ENCODE assay signal across 9 mouse cellular contexts in genomic region chr11:77800869-77801701, GRCm38 (mm10). TPM values are rescaled to one million over a fixed set of nuclear protein-coding genes. Genes with fewer than 3 reads are reported as not detected.
DNase-seq lines count a peak whose midpoint lies in the region; ATAC-seq lines count a peak whose summit lies in the region.
"Had no signal": no experiment of that assay in that cellular context is flagged by ENCODE, and none has a peak within 500 bp of the region (broad histone marks: within the 10 kb centered on the region; RNA-seq: fewer than 3 reads in every experiment).

No protein-coding gene starts in this region.

- intact Hi-C loops in heart, postnatal 14 days (cut with DNase I): no loop called here

- H3K4me3 ChIP-seq in macrophage (ENCODE audit: inconsistent target): peak overlapping the region; percentile 35

- H3K79me2 ChIP-seq in macrophage (ENCODE audit: inconsistent target): peaks cover 34% of the 10 kb centered on the region; the same call in 1 of the 2 replicates

- H3K36me3 ChIP-seq in macrophage (ENCODE audit: inconsistent target): no peaks in the 10 kb centered on the region

- 15% methylated on average over 15 of the region's 15 CpGs for WGBS in macrophage (ENCODE audit: missing documents)

- peak; percentile 93 for ATAC-seq in erythroid progenitor cell, adult 5-6 weeks (replicated peaks; ENCODE audit: low FRiP score, poor library complexity, severe bottlenecking)

- peak; percentile 54 for DNase-seq in 3T3-L1 (ENCODE audit: low read depth, low spot score)
- DNase-seq in NIH3T3 (ENCODE audit: low read depth): peak; percentile 69
- peak; percentile 82 to 83 for DNase-seq in heart, postnatal 14 days
- DNase-seq in kidney, postnatal 25 days: peak; percentile 80 to 91
- peak; percentile 50 to 58 for DNase-seq in spleen, postnatal 14 days (ENCODE audit: low spot score in 2 of 2)
- DNase-seq in right cerebral cortex, adult 18-20 months: no peak

- peak overlapping the region; percentile 96 for H3K27ac ChIP-seq in macrophage

RNA-seq across cellular contexts. Expression of gene Gm10277, which starts 13.5 kb away (rescaled TPM):
- total RNA-seq in erythroid progenitor cell, adult 5-6 weeks (2015; ENCODE audit: low replicate concordance): not detected in 2 replicates
- total RNA-seq in erythroid progenitor cell, adult 5-6 weeks (2017; ENCODE audit: low replicate concordance): not detected in 2 replicates
- not detected for total RNA-seq in heart, postnatal 14 days (2021)
- total RNA-seq in macrophage (2018; cell fraction: chromatin; rRNA removed): under 1 TPM in 7 of 26 experiments, not detected in 19; 0.30 to 0.69 (median 0.38) TPM
- under 1 TPM in 4 of 26 experiments, not detected in 22; 0.04 to 0.10 (median 0.08) TPM for total RNA-seq in macrophage (2018; cell fraction: cytosol; rRNA removed)
- total RNA-seq in macrophage (2018; cell fraction: nucleus; rRNA removed): under 1 TPM in 12 of 26 experiments, not detected in 14; 0.21 to 0.88 (median 0.35) TPM
- not detected in 3 replicates for polyA plus RNA-seq in macrophage (2018)
- polyA plus RNA-seq: testis, adult 2 months had no signal

RNA-seq across cellular contexts. Expression of gene Myo18a, which starts 38.0 kb away (rescaled TPM):
- total RNA-seq in erythroid progenitor cell, adult 5-6 weeks (2015; ENCODE audit: low replicate concordance): 8.8 and 12.6 TPM in 2 replicates
- 24.8 and 48.5 TPM in 2 replicates for total RNA-seq in erythroid progenitor cell, adult 5-6 weeks (2017; ENCODE audit: low replicate concordance)
- total RNA-seq in heart, postnatal 14 days (2021): 100 to 1,000 TPM; 252 to 259 TPM
- 100 to 1,000 TPM in 18 of 26 experiments, 10 to 100 TPM in 8; 25.1 to 392 (median 177) TPM for total RNA-seq in macrophage (2018; cell fraction: chromatin; rRNA removed)
- total RNA-seq in macrophage (2018; cell fraction: cytosol; rRNA removed): 10 to 100 TPM; 38.1 to 81.0 (median 62.6) TPM
- 100 to 1,000 TPM in 8 of 26 experiments, 10 to 100 TPM in 18; 21.5 to 128 (median 79.3) TPM for total RNA-seq in macrophage (2018; cell fraction: nucleus; rRNA removed)
- 37.1 to 91.1 TPM (median 40.6 TPM) in 3 replicates for polyA plus RNA-seq in macrophage (2018)

Comparison
In these comparisons a context has a peak if more than half of its experiments do, and no peak if none do; other contexts are left out.
1. RNA of gene Myo18a, which starts 38.0 kb away (total RNA-seq): 252 to 259 TPM in heart, postnatal 14 days; 8.8 to 48.5 TPM in erythroid progenitor cell, adult 5-6 weeks; every median in the first group is over 4 times any median in the second.